Mouse (Mus musculus): Measurements from ENCODE around the gene Rsu1. TPM values are rescaled to one million over a fixed set of nuclear protein-coding genes. Genes with fewer than 3 reads are reported as not detected.
A peak's percentile ranks its signal among the peaks of the same experiment; 100 is the strongest.

Gene Rsu1
- polyA plus RNA-seq (2014; fragmentation: Nextera tagmentation; extraction: Ambion mirVana): 49.0 and 58.7 TPM in 2 replicates

GRCm38 (mm10) chr2:13271165-13271957 lies at the start of gene Rsu1:
Gene Rsu1, minus strand, starts transcription at chr2:13271415.
- Histone ChIP-seq H3K4me2 (ENCODE audit: low read length) (peak within 1 kb of the TSS; percentile 71), H3K9me3 (ENCODE audit: control insufficient read depth, low read length) (no peaks in the 10 kb centered on the region), H3K9ac (replicated peaks; ENCODE audit: low read length) (peak within 1 kb of the TSS; percentile 53), H3K4me3 (replicated peaks; ENCODE audit: low read depth, low read length) (peak within 1 kb of the TSS; percentile 56), H3K27ac (replicated peaks; ENCODE audit: low read depth, low read length) (no peak within 1 kb of the TSS), H3K4me1 (ENCODE audit: control insufficient read depth, insufficient read depth, low read length) (peaks cover 5% of the 10 kb centered on the region; the same call in 1 of the 2 replicates), H3K36me3 (ENCODE audit: control insufficient read depth, insufficient read depth, low read length) (no peaks in the 10 kb centered on the region), H3K27me3 (ENCODE audit: control insufficient read depth, insufficient read depth, low read length) (no peaks in the 10 kb centered on the region)
- peak; percentile 99 for ATAC-seq (ENCODE audit: low FRiP score, low TSS enrichment)
- DNase-seq: peak; percentile 99
- WGBS: under 1% methylated on average over 37 of the region's 37 CpGs

- ATAC-seq (ENCODE audit: low FRiP score, low TSS enrichment): no peak
- H3K9ac ChIP-seq (replicated peaks; ENCODE audit: low read length): no peak overlapping the region
- no peaks in the 10 kb centered on the region for H3K9me3 ChIP-seq (ENCODE audit: control insufficient read depth, low read length)
- H3K27ac ChIP-seq (replicated peaks; ENCODE audit: low read depth, low read length): no peak overlapping the region
- WGBS: 93% methylated on average over 3 of the region's 3 CpGs
- no peaks in the 10 kb centered on the region for H3K27me3 ChIP-seq (ENCODE audit: control insufficient read depth, insufficient read depth, low read length)
- H3K36me3 ChIP-seq (ENCODE audit: control insufficient read depth, insufficient read depth, low read length): no peaks in the 10 kb centered on the region
- no peak overlapping the region for H3K4me2 ChIP-seq (ENCODE audit: low read length)
- no peaks in the 10 kb centered on the region for H3K4me1 ChIP-seq (ENCODE audit: control insufficient read depth, insufficient read depth, low read length)
- no peak for DNase-seq
- H3K4me3 ChIP-seq (replicated peaks; ENCODE audit: low read depth, low read length): no peak overlapping the region
These were observed 32.2 kb upstream of the Rsu1 start for GRCm38 (mm10) chr2:13303376-13303775.

- Histone ChIP-seq H3K4me2 (ENCODE audit: low read length) (no peak overlapping the region), H3K9me3 (ENCODE audit: control insufficient read depth, low read length) (no peaks in the 10 kb centered on the region), H3K4me3 (replicated peaks; ENCODE audit: low read depth, low read length) (no peak overlapping the region), H3K27me3 (ENCODE audit: control insufficient read depth, insufficient read depth, low read length) (no peaks in the 10 kb centered on the region), H3K9ac (replicated peaks; ENCODE audit: low read length) (no peak overlapping the region), H3K36me3 (ENCODE audit: control insufficient read depth, insufficient read depth, low read length) (no peaks in the 10 kb centered on the region), H3K4me1 (ENCODE audit: control insufficient read depth, insufficient read depth, low read length) (no peaks in the 10 kb centered on the region), H3K27ac (replicated peaks; ENCODE audit: low read depth, low read length) (no peak overlapping the region)
- 25% methylated on average over 3 of the region's 3 CpGs for WGBS
- DNase-seq (peak; percentile 81), ATAC-seq (ENCODE audit: low FRiP score, low TSS enrichment) (peak; percentile 81)
These were observed 27.8 kb upstream of the Rsu1 start for GRCm38 (mm10) chr2:13299031-13299430.

- no peaks in the 10 kb centered on the region for H3K4me1 ChIP-seq (ENCODE audit: control insufficient read depth, insufficient read depth, low read length)
- H3K9ac ChIP-seq (replicated peaks; ENCODE audit: low read length): no peak overlapping the region
- peak; percentile 25 for DNase-seq
- no peaks in the 10 kb centered on the region for H3K27me3 ChIP-seq (ENCODE audit: control insufficient read depth, insufficient read depth, low read length)
- ATAC-seq (ENCODE audit: low FRiP score, low TSS enrichment): no peak
- no peak overlapping the region for H3K4me2 ChIP-seq (ENCODE audit: low read length)
- WGBS: 39% methylated on average over 5 of the region's 5 CpGs
- H3K27ac ChIP-seq (replicated peaks; ENCODE audit: low read depth, low read length): no peak overlapping the region
- no peak overlapping the region for H3K4me3 ChIP-seq (replicated peaks; ENCODE audit: low read depth, low read length)
- H3K36me3 ChIP-seq (ENCODE audit: control insufficient read depth, insufficient read depth, low read length): no peaks in the 10 kb centered on the region
- H3K9me3 ChIP-seq (ENCODE audit: control insufficient read depth, low read length): no peaks in the 10 kb centered on the region
These were observed 26.5 kb upstream of the Rsu1 start for GRCm38 (mm10) chr2:13297733-13298132.

GRCm38 (mm10) chr2:13290661-13291060 lies 19.4 kb upstream of the Rsu1 start:
- Histone ChIP-seq H3K27ac (replicated peaks; ENCODE audit: low read depth, low read length) (no peak overlapping the region), H3K4me1 (ENCODE audit: control insufficient read depth, insufficient read depth, low read length) (no peaks in the 10 kb centered on the region), H3K36me3 (ENCODE audit: control insufficient read depth, insufficient read depth, low read length) (no peaks in the 10 kb centered on the region), H3K4me3 (replicated peaks; ENCODE audit: low read depth, low read length) (no peak overlapping the region), H3K27me3 (ENCODE audit: control insufficient read depth, insufficient read depth, low read length) (no peaks in the 10 kb centered on the region), H3K9ac (replicated peaks; ENCODE audit: low read length) (no peak overlapping the region), H3K4me2 (ENCODE audit: low read length) (no peak overlapping the region), H3K9me3 (ENCODE audit: control insufficient read depth, low read length) (no peaks in the 10 kb centered on the region)
- DNase-seq: peak; percentile 93
- ATAC-seq (ENCODE audit: low FRiP score, low TSS enrichment): no peak; the same call in 1 of the 2 replicates
- WGBS: 2% methylated on average over 1 of the region's 1 CpGs

GRCm38 (mm10) chr2:13290070-13290469 lies 18.9 kb upstream of the Rsu1 start:
- Histone ChIP-seq H3K27me3 (ENCODE audit: control insufficient read depth, insufficient read depth, low read length) (no peaks in the 10 kb centered on the region), H3K4me2 (ENCODE audit: low read length) (no peak overlapping the region), H3K27ac (replicated peaks; ENCODE audit: low read depth, low read length) (no peak overlapping the region), H3K4me1 (ENCODE audit: control insufficient read depth, insufficient read depth, low read length) (no peaks in the 10 kb centered on the region), H3K9me3 (ENCODE audit: control insufficient read depth, low read length) (no peaks in the 10 kb centered on the region), H3K4me3 (replicated peaks; ENCODE audit: low read depth, low read length) (no peak overlapping the region), H3K9ac (replicated peaks; ENCODE audit: low read length) (no peak overlapping the region), H3K36me3 (ENCODE audit: control insufficient read depth, insufficient read depth, low read length) (no peaks in the 10 kb centered on the region)
- 76% methylated on average over 3 of the region's 3 CpGs for WGBS
- ATAC-seq (ENCODE audit: low FRiP score, low TSS enrichment): no peak
- no peak for DNase-seq

GRCm38 (mm10) chr2:13278114-13278862 lies 7.1 kb upstream of the Rsu1 start:
- H3K27ac ChIP-seq (replicated peaks; ENCODE audit: low read depth, low read length): no peak overlapping the region
- H3K4me1 ChIP-seq (ENCODE audit: control insufficient read depth, insufficient read depth, low read length): no peaks in the 10 kb centered on the region
- ATAC-seq (ENCODE audit: low FRiP score, low TSS enrichment) (no peak), DNase-seq (peak; percentile 73)
- WGBS: 60% methylated on average over 10 of the region's 10 CpGs
- no peak overlapping the region for H3K9ac ChIP-seq (replicated peaks; ENCODE audit: low read length)
- H3K27me3 ChIP-seq (ENCODE audit: control insufficient read depth, insufficient read depth, low read length): no peaks in the 10 kb centered on the region
- no peaks in the 10 kb centered on the region for H3K36me3 ChIP-seq (ENCODE audit: control insufficient read depth, insufficient read depth, low read length)
- no peaks in the 10 kb centered on the region for H3K9me3 ChIP-seq (ENCODE audit: control insufficient read depth, low read length)
- H3K4me2 ChIP-seq (ENCODE audit: low read length): no peak overlapping the region
- H3K4me3 ChIP-seq (replicated peaks; ENCODE audit: low read depth, low read length): no peak overlapping the region

GRCm38 (mm10) chr2:13275874-13276273 lies 4.7 kb upstream of the Rsu1 start:
- 57% methylated on average over 7 of the region's 7 CpGs for WGBS
- Histone ChIP-seq H3K4me2 (ENCODE audit: low read length) (no peak overlapping the region), H3K9me3 (ENCODE audit: control insufficient read depth, low read length) (no peaks in the 10 kb centered on the region), H3K27ac (replicated peaks; ENCODE audit: low read depth, low read length) (no peak overlapping the region), H3K4me3 (replicated peaks; ENCODE audit: low read depth, low read length) (no peak overlapping the region), H3K36me3 (ENCODE audit: control insufficient read depth, insufficient read depth, low read length) (no peaks in the 10 kb centered on the region), H3K9ac (replicated peaks; ENCODE audit: low read length) (no peak overlapping the region), H3K27me3 (ENCODE audit: control insufficient read depth, insufficient read depth, low read length) (no peaks in the 10 kb centered on the region), H3K4me1 (ENCODE audit: control insufficient read depth, insufficient read depth, low read length) (no peaks in the 10 kb centered on the region; the same call in 1 of the 2 replicates)
- DNase-seq: no peak
- ATAC-seq (ENCODE audit: low FRiP score, low TSS enrichment): no peak

Measured in midbrain, embryonic 14.5 days (tissue).